Mouse (Mus musculus) kidney, postnatal 14 days (tissue): ENCODE data around the gene Cand2.

Experiments used
- DNase-seq: peaks from one replicate; pipeline ENCODE4 v3.0.0; 2022; ENCODE audit warnings: mixed read lengths

Cand2 gene

GRCm38 (mm10) chr6:115774501-115774921 is at the start of gene Cand2:
Gene Cand2 (plus strand): TSS chr6:115774538.
- DNase-seq: peak; percentile 60

DNA sequence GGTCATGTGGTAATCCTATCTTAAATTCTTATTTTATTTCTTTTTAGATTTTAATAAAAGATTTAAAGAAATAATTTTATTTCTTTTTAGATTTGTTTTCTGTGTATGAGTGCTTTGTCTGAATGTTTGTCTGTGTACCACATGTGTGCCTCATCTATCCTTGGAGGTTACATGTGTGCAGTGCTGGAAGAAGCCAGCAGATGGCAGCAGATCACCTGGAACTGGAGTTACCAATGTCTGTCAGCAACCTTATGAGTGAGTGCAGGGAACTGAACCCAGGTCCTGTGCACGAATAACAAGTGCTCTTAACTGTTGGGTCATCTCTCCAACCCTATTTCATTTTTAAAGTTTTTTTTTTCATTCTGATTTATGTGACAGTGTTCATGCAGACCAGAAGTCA is 47.2 kb upstream of the Cand2 start:
- DNase-seq: peak; percentile 52

GRCm38 (mm10) chr6:115727570-115727969 is 46.8 kb upstream of the Cand2 start:
- DNase-seq: no peak

DNA sequence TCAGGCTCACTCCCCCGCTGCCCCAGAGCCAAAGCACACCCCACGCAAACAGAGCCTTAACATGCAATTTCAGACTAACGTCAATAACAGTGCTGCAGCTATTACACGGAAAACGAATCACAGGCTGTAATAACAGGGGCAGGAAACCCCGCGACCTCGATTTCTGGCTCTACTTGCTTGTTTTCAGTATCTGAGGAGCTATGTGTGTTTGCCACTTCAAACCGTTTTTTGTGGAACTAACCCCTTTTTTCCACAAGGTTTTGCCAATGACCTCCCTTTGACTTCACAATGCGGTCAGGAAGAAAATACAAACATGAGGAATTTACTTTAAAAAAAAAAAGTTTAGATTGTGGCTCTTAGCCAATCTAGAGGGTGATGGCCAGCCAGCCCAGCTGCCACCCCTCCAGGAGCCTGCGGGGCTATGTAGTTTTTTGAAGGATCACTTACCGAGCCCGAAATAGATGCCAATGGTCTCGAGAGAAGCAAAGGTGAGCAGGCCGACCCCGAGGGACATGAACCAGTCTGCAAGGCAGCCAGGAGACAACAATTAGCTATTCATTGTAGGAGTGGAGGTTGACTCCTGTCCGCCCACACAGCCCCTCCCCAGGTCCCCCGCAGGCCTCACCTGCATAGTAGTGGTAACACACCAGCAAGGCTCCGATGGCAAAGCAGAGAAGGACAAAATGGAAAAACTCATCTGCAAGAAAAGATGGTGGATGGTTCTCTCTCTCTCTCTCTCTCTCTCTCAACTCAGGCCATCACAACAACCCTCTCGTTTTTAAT is 43.6 kb upstream of the Cand2 start:
- DNase-seq: no peak

DNA sequence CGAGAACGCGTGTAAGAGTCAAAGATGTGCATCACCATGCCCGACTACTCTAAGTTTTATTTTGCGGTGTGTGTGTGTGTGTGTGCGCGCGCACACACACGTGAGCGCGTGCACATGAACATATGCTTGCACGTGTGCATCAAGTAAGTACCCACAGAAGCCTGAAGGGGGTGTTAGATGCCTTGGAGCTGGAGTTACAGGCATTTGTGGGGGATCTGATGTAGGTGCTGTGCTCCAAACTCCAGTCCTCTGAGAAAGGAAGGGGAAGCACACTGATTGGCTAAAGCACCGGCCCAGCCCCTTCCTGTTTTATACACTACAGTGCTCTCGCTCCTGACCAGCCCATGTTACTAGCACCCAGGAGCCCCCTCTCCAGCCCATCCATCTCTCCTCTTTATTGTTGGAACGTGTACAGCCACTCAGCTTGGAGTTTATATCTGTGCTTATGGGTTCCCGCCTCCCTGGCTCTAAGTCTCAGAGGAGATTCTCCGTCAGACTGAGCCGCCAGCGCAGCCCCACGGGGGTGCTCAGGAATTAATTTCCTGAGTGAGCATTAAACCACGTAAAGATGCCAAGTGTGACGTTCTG is 41.9 kb upstream of the Cand2 start:
- DNase-seq: no peak

GRCm38 (mm10) chr6:115734909-115735308 is 39.4 kb upstream of the Cand2 start:
- DNase-seq: peak; percentile 27

DNA sequence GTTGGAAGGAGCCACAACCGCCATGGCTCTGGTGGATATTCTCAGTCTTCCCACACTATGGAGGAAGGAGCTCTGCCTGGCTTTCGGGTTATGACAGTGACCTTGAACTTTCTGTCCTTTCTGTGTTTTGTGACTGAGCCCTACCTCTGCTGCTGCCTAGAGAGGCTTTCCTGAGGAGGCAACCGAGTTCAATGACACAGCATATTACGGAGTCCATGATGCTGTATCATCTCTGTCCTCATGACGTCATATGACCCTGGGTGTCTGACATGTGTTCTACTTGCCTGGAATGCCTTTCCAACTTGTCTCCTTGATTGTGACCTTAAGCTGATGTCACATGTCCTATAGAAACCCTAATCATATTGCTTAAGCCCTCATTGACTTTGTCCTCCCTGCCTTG is 35.3 kb upstream of the Cand2 start:
- no peak for DNase-seq

DNA sequence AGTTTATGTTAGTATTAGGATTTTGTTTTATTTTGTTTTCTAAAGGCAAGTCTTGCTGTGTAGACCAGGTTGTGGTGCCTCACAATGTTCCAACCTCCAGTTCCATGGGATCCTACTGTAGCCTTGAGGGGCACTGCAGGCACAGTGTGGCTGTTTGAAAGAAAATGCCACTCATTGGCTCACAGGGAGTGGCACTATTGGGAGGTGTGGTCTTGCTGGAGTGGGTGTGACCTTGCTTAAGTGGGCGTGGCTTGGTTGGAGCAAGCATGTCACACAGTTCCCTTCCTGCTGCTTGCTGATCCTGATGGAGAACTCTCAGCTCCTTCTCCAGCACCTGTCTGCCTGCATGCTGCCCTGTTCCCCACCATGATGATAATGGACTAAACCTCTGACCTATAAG is 30.8 kb upstream of the Cand2 start:
- DNase-seq: no peak

DNA sequence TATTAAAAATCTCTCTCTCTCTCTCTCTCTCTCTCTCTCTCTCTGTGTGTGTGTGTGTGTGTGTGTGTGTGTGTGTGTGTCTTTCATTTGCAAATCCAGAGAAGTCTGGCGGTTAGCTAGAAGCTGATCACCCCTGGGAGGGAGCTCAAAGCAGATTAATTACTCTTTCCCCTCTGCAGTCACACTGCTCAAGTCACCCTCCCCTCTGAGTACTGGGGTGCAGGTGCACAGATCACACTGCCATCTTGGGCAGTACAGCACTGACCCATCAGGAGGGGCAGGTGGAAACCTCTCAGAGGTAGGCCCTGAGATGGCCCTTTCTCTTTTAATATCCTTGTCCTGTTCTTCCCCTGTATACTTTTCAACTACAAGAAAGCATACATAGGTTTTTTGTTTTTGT is 28.0 kb upstream of the Cand2 start:
- no peak for DNase-seq

GRCm38 (mm10) chr6:115755536-115755935 is 18.8 kb upstream of the Cand2 start:
- DNase-seq: no peak

DNA sequence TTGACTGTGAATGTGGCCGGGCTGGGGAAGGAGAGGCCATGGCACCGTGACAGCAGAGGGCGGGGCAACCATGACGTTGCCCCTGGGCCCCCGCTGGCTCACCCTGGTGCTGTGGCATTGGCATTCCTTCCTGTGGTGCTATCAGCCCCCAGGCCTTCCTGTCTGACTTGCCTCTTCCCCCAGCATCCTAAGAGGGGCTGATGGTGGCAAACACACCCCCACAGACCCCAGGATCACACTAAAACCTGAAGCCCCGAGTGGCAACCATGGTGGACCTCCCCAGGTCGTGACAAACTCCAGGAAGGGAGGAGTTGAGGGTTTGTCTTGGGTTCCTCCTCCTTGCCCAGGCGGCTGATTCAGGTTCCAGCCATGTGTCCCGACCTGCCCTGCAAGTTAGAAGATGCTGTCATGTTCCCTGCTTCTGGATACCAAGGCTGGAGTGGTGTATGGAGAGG is 15.3 kb upstream of the Cand2 start:
- no peak for DNase-seq

GRCm38 (mm10) chr6:115759461-115759860 is 14.9 kb upstream of the Cand2 start:
- peak; percentile 25 for DNase-seq

DNA sequence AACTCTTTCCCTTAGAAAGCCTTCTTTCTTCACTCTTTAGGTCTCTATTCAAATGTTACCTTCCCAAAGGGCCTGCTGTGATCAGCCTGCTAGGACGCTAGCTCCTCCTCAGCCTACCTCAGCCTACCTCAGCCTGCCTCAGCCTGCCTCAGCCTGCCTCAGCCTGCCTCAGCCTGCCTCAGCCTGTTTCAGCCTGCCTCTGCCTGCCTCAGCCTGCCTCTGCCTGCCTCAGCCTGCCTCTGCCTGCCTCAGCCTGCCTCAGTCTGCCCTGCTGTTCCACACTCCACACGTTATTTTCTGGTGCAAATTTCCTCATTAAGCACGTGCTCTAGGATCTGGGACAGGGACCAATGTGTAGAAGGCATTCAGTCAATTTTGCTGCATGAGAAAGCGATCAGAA is 14.2 kb upstream of the Cand2 start:
- DNase-seq: no peak

DNA sequence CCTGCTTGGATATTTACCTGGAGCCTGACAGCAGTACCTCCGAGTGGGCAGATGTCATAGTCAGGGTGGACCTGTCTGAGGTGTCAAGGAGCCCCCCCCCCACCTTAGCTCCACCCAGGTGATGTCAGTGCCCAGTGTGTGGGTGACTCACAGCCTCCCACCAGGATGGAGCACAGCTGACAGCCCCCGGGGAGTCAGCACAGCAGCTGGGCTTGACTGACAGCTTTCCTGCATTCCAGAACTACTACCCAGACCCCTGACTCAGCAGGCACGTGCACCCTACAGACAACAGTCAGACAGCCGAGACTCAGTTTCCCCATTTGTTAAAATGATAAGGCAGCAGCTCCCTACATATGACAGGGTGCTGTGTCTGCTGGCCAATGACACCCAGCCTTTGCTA is 13.4 kb upstream of the Cand2 start:
- no peak for DNase-seq

- no peak for DNase-seq
Observed at GRCm38 (mm10) chr6:115761995-115762756, 12.2 kb upstream of the Cand2 start, which contains the start of gene Tmem40. Gene Tmem40 (minus strand): TSS chr6:115762410.

- peak; percentile 83 for DNase-seq
Observed at GRCm38 (mm10) chr6:115764179-115764578, 10.2 kb upstream of the Cand2 start.

GRCm38 (mm10) chr6:115767357-115767756 is 7.0 kb upstream of the Cand2 start:
- DNase-seq: no peak

DNA sequence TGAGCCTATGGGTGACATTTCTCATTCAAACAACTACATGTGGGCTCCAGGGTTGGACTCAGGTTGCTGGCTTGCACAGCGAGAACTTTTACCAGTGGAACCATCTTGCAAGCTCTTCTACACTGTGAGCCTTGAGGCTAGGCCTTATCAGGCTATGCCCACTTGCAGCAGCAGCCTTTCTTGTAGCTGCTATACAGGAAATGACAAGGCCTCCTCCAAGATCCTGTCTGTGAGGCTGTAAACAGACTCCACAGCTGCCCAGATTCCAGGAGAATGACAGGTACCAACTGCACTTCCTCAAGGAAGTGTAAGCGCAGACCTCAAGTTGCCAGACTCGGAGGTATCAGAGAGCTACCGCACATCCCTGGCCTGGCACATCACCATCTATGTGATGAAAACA is 6.1 kb upstream of the Cand2 start:
- peak; percentile 31 for DNase-seq

- DNase-seq: no peak
Observed at GRCm38 (mm10) chr6:115770059-115770670, 4.2 kb upstream of the Cand2 start.

DNA sequence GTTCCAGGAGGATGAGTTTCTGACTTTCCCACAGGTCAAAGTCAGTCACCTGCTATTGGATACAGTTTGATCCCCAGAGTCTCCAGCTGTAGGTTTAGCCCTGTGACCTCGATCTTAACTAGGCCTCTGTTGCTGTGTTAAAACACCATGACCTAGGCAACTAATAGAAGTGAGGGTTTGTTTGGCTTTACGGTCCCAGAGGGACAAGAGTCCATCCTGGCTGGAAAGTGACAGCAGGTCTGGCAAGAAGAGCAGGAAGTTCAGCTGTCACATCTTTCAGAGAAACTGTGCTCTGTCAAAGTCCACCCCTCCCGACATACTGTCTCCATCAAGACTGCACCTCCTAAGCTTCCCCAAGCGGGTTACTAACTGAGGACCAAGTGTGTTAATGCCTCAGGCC is 3.5 kb upstream of the Cand2 start:
- DNase-seq: no peak

- DNase-seq: no peak
Observed at GRCm38 (mm10) chr6:115772201-115772600, 2.1 kb upstream of the Cand2 start.

GRCm38 (mm10) chr6:115772604-115773003 is 1.7 kb upstream of the Cand2 start:
- no peak for DNase-seq

DNA sequence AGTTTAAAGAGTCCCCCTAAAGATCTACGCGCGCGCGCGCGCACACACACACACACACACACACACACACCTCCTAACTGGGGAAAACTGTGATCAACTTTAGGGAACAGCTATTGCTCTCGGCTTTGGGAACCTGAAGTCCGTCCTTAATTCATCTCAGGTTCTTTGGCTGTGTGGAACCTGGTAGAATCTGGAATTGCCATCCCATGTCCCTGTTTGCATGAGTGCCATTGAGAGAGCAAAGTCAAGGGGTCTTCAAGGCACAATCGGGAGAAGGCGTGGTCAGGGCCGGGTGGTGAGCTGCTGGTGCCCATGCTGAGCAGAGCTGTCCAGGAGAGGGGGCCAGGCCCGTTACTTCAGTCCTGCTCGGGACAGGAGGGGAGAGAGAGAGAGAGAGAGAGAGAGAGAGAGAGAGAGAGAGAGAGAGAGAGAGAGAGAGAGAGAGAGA is 348 bp upstream of the Cand2 start:
- DNase-seq: peak; percentile 49
